Comparison of ENCODE assay signal across 26 mouse cellular contexts in genomic region chrX:155346249-155346648, GRCm38 (mm10).
"Had no signal": no experiment of that assay in that cellular context is flagged by ENCODE, and none has a peak within 500 bp of the region (broad histone marks: within the 10 kb centered on the region; RNA-seq: fewer than 3 reads in every experiment).

No protein-coding gene starts in this region.

- DNase-seq: gastrocnemius, postnatal 14 days; gastrocnemius, postnatal 36 days; heart, adult 18-20 months; heart, postnatal 10 days; heart, postnatal 4 days; kidney, adult 11 months; kidney, adult 2 months; kidney, adult 9 months; kidney, postnatal 14 days; kidney, postnatal 36 days; layer of hippocampus, adult 9-11 months; liver had no signal

- H3K27me3 ChIP-seq: heart, embryonic 12.5 days; hindbrain, embryonic 12.5 days; intestine, embryonic 15.5 days; kidney, embryonic 15.5 days; limb, embryonic 12.5 days had no signal

- H3K4me3 ChIP-seq: heart, embryonic 10.5 days; heart, embryonic 12.5 days; hindbrain, embryonic 10.5 days; hindbrain, embryonic 12.5 days; intestine, embryonic 15.5 days; kidney, embryonic 15.5 days; left cerebral cortex, adult 2 months; limb, embryonic 10.5 days; limb, embryonic 12.5 days had no signal

- H3K36me3 ChIP-seq: heart, embryonic 10.5 days; heart, embryonic 12.5 days; hindbrain, embryonic 10.5 days; hindbrain, embryonic 12.5 days; intestine, embryonic 15.5 days; kidney, embryonic 15.5 days; limb, embryonic 10.5 days; limb, embryonic 12.5 days had no signal

- H3K4me1 ChIP-seq: heart, embryonic 10.5 days; heart, embryonic 12.5 days; hindbrain, embryonic 10.5 days; hindbrain, embryonic 12.5 days; intestine, embryonic 15.5 days; kidney, embryonic 15.5 days; limb, embryonic 10.5 days; limb, embryonic 12.5 days had no signal

- H3K4me2 ChIP-seq: heart, embryonic 12.5 days; hindbrain, embryonic 12.5 days; hindbrain, embryonic 14.5 days; intestine, embryonic 15.5 days; kidney, embryonic 15.5 days; limb, embryonic 12.5 days; liver, embryonic 11.5 days had no signal

- H3K27ac ChIP-seq: heart, embryonic 10.5 days; hindbrain, embryonic 10.5 days; hindbrain, embryonic 12.5 days; hindbrain, embryonic 14.5 days; intestine, embryonic 15.5 days; kidney, embryonic 15.5 days; kidney, postnatal 0 days; left cerebral cortex, adult 2 months; limb, embryonic 10.5 days; limb, embryonic 12.5 days had no signal

- ATAC-seq: hindbrain, embryonic 16.5 days; inflammation-experienced regulatory T-cells, adult 6 months; intestine, embryonic 15.5 days had no signal

- H3K9me3 ChIP-seq: heart, embryonic 10.5 days; heart, embryonic 12.5 days; hindbrain, embryonic 10.5 days; hindbrain, embryonic 12.5 days; intestine, embryonic 15.5 days; kidney, embryonic 15.5 days; limb, embryonic 10.5 days; limb, embryonic 12.5 days had no signal

- H3K9ac ChIP-seq: heart, embryonic 12.5 days; hindbrain, embryonic 12.5 days; hindbrain, embryonic 14.5 days; intestine, embryonic 15.5 days; kidney, embryonic 15.5 days; limb, embryonic 12.5 days had no signal
